8 mouse cellular contexts compared by ENCODE assay signal in genomic region chr3:98013401-98014281, GRCm38 (mm10). TPM values are rescaled to one million over a fixed set of nuclear protein-coding genes. Genes with fewer than 3 reads are reported as not detected.
DNase-seq lines count a peak whose midpoint lies in the region; ATAC-seq lines count a peak whose summit lies in the region.

Gene Notch2 (plus strand): TSS chr3:98013527.

- H3K27me3 ChIP-seq in heart, embryonic 13.5 days (replicated peaks) = peaks cover 5% of the 10 kb centered on the region
- no peaks in the 10 kb centered on the region for H3K27me3 ChIP-seq in liver, embryonic 13.5 days
- H3K27me3 ChIP-seq in stomach, embryonic 16.5 days (ENCODE audit: control insufficient read depth, insufficient read depth, low read length) = no peaks in the 10 kb centered on the region

- peak within 1 kb of the TSS; percentile 75 for H3K4me2 ChIP-seq in heart, embryonic 13.5 days
- peak within 1 kb of the TSS; percentile 98 for H3K4me2 ChIP-seq in liver, embryonic 13.5 days
- peak within 1 kb of the TSS; percentile 69 for H3K4me2 ChIP-seq in stomach, embryonic 16.5 days (ENCODE audit: low read depth, low read length)

- H3K9me3 ChIP-seq in heart, embryonic 13.5 days = no peaks in the 10 kb centered on the region
- no peaks in the 10 kb centered on the region for H3K9me3 ChIP-seq in liver, embryonic 13.5 days (replicated peaks)
- H3K9me3 ChIP-seq in stomach, embryonic 16.5 days (replicated peaks; ENCODE audit: control insufficient read depth, low read length) = no peaks in the 10 kb centered on the region

- H3K9ac ChIP-seq in heart, embryonic 13.5 days = peak within 1 kb of the TSS; percentile 96
- H3K9ac ChIP-seq in liver, embryonic 13.5 days = peak within 1 kb of the TSS; percentile 93
- peak within 1 kb of the TSS; percentile 98 for H3K9ac ChIP-seq in stomach, embryonic 16.5 days (ENCODE audit: low read length)

- ATAC-seq in erythroid progenitor cell, adult 5-6 weeks (replicated peaks; ENCODE audit: low FRiP score, poor library complexity, severe bottlenecking) = peak; percentile 91
- peak; percentile 70 for ATAC-seq in heart, embryonic 13.5 days (ENCODE audit: extremely low read depth, insufficient number of reproducible peaks, low FRiP score, low TSS enrichment)
- peak; percentile 91 for ATAC-seq in liver, embryonic 13.5 days (ENCODE audit: low read depth)
- ATAC-seq in stomach, embryonic 16.5 days (ENCODE audit: insufficient read depth, low FRiP score) = peak; percentile 93

- under 1% methylated on average over 90 of the region's 95 CpGs for WGBS in heart, embryonic 13.5 days
- under 1% methylated on average over 90 of the region's 95 CpGs for WGBS in liver, embryonic 13.5 days (ENCODE audit: insufficient replicate concordance)
- under 1% methylated on average over 93 of the region's 95 CpGs for WGBS in stomach, embryonic 16.5 days

- peak within 1 kb of the TSS; percentile 95 for H3K27ac ChIP-seq in heart, embryonic 13.5 days (replicated peaks)
- peak within 1 kb of the TSS; percentile 82 for H3K27ac ChIP-seq in liver, embryonic 13.5 days
- peak within 1 kb of the TSS; percentile 97 for H3K27ac ChIP-seq in stomach, embryonic 16.5 days (ENCODE audit: low read length)

- no peaks in the 10 kb centered on the region for H3K36me3 ChIP-seq in heart, embryonic 13.5 days
- no peaks in the 10 kb centered on the region for H3K36me3 ChIP-seq in liver, embryonic 13.5 days
- H3K36me3 ChIP-seq in stomach, embryonic 16.5 days (ENCODE audit: control insufficient read depth, insufficient read depth, low read length) = no peaks in the 10 kb centered on the region

- peak; percentile 97 for DNase-seq in CD4-positive helper T cell, adult 2 months (ENCODE audit: low read depth, low spot score)
- peak; percentile 78 for DNase-seq in brain, embryonic 18.5 days (ENCODE audit: low read depth, low spot score)
- DNase-seq in kidney, postnatal 14 days = peak; percentile 97
- peak; percentile 89 for DNase-seq in liver, embryonic 13.5 days
- DNase-seq in neural tube, embryonic 10.5 days (ENCODE audit: extremely low spot score, low spot score) = peak; percentile 92

- peak within 1 kb of the TSS; percentile 77 for H3K4me3 ChIP-seq in heart, embryonic 13.5 days
- peak within 1 kb of the TSS; percentile 89 for H3K4me3 ChIP-seq in liver, embryonic 13.5 days (replicated peaks)
- peak within 1 kb of the TSS; percentile 87 for H3K4me3 ChIP-seq in stomach, embryonic 16.5 days (replicated peaks; ENCODE audit: low read length)

- H3K4me1 ChIP-seq in heart, embryonic 13.5 days = peaks cover 46% of the 10 kb centered on the region
- H3K4me1 ChIP-seq in liver, embryonic 13.5 days (replicated peaks) = peaks cover 71% of the 10 kb centered on the region
- H3K4me1 ChIP-seq in stomach, embryonic 16.5 days (ENCODE audit: control insufficient read depth, insufficient read depth, low read length) = peaks cover 25% of the 10 kb centered on the region

RNA-seq across cellular contexts. Expression of gene Notch2, which starts in this region (rescaled TPM):
- total RNA-seq in erythroid progenitor cell, adult 5-6 weeks (2015; ENCODE audit: low replicate concordance) = 16.3 and 16.6 TPM in 2 replicates
- total RNA-seq in erythroid progenitor cell, adult 5-6 weeks (2017; ENCODE audit: low replicate concordance) = 11.0 and 18.5 TPM in 2 replicates
- polyA plus RNA-seq in heart, embryonic 13.5 days (2015; fragmentation: Nextera tagmentation; extraction: Ambion mirVana) = 11.9 and 12.1 TPM in 2 replicates
- 4.8 and 5.7 TPM in 2 replicates for polyA plus RNA-seq in liver, embryonic 13.5 days (2015; fragmentation: Nextera tagmentation; extraction: Ambion mirVana)
- 20.4 and 23.6 TPM in 2 replicates for polyA plus RNA-seq in stomach, embryonic 16.5 days (2015; fragmentation: Nextera tagmentation; extraction: Ambion mirVana)

Comparison
In these comparisons a context has a peak if more than half of its experiments do, and no peak if none do; other contexts are left out.
1. Peak in every context shown above with its lines: DNase-seq, ATAC-seq, H3K4me3 ChIP-seq and H3K27ac ChIP-seq.